Mouse (Mus musculus) brown adipose tissue, adult 24 weeks (tissue): ENCODE measurements around the gene B3galt2. TPM values are rescaled to one million over a fixed set of nuclear protein-coding genes. Genes with fewer than 3 reads are reported as not detected.

ENCODE experiments used
- H3K27ac ChIP-seq: fragments of 200-500 bp; replicated peaks from 2 replicates; pipeline ENCODE4 v1.5.1; 2012; ENCODE audit warnings: low read depth, mild to moderate bottlenecking, low read length
- H3K4me1 ChIP-seq: fragments of 200-500 bp; 2 replicates; pipeline ENCODE4 v1.6.1; 2012; ENCODE audit warnings: low read length, mixed read lengths; ENCODE audit not compliant: control insufficient read depth, insufficient read depth, insufficient read length
- H3K4me3 ChIP-seq: fragments of 200-500 bp; 2 replicates; pipeline ENCODE4 v1.5.1; 2012; ENCODE audit warnings: low read depth, mild to moderate bottlenecking, low read length, moderate library complexity; ENCODE audit not compliant: insufficient read depth
- polyA plus RNA-seq: library from polyadenylated mRNA; stranded (reverse); fragments of >200 nt; gene quantifications from 2 replicates; pipeline ENCODE4 v1.2.4, GENCODE M21; 2012; ENCODE audit not compliant: missing spikeins, insufficient read depth, insufficient read length

Gene B3galt2
- polyA plus RNA-seq: 7.6 and 18.1 TPM in 2 replicates

DNA sequence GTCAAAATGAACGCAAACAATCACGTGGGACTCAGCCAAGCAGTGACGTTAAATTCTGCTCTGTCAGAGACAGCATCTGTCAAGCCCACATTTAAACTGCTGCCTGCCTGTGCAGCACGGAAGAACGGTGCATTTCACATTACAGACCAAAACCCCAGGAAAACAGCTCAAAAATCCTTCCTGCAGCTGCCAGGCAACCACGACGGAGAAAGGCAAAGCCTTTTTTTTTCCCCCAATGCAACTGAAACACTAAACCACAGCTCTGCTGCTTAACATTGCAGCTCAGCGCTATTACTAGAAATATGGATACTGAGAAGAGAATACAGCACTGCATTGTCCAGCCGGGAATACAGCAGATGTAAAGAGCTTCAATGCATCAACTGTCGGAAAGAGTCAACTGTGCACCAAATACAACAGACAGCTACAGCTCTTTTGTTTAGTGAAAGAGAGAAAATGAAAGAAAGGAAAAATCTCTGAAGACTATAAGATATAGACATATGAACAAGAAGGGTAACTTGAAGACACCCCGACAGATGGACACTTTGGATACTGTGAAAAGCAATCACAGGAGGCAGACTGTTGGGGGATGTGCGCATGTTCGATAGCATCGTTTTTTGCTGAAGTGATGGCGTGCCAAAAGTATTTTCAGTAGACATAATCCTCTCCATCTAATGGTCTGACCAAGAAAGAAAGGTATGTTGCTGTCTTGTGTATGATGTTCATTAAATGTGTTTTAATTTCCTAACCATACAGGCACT is at the start of gene B3galt2:
Gene B3galt2, plus strand, starts transcription at position 15 of the 758 bp plus-strand sequence.
- Histone ChIP-seq H3K4me1 (peaks cover under 1% of the 10 kb centered on the region; the same call in 1 of the 2 replicates), H3K27ac (peak within 1 kb of the TSS; percentile 37), H3K4me3 (peak within 1 kb of the TSS; percentile 54)

DNA sequence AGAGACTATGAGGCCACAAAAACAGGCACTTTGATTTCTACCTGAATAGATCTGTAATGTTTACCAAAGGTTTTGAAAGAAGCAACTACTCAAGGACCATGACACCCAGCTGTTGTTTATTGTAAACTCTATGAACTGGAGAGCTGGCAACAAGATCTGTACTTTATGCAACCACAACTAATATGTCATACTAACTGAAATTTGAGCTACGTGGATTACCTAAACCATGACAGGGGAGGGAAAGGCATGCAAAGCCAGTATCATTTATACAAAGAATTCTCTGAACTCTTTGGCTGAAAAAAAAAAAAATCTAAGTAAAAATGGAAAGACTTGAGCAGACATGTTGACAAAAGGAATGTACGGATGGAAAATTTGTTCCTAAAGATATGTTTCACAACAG is 43.6 kb upstream of the B3galt2 start:
- Histone ChIP-seq H3K27ac (no peak overlapping the region), H3K4me3 (no peak overlapping the region), H3K4me1 (no peaks in the 10 kb centered on the region)

DNA sequence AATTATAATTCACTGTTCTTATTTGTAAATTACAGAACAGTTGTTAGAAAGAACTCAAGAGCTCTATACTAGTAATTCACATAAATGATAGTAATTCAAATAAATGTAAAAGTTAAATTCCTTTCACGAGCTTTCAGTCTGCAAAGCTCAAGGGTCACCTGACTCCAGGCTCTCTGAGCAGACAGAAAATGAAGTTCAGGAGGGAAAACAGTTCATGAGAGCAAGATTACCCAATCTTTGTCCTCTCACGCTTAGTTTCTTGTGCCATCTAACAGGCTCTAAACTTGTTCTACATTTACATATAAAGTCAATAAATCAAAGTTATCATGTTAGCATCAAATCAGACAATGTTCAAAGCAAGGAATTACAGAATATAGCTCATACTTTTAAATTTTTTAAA is 31.6 kb upstream of the B3galt2 start:
- Histone ChIP-seq H3K27ac (no peak overlapping the region), H3K4me3 (no peak overlapping the region), H3K4me1 (no peaks in the 10 kb centered on the region)

DNA sequence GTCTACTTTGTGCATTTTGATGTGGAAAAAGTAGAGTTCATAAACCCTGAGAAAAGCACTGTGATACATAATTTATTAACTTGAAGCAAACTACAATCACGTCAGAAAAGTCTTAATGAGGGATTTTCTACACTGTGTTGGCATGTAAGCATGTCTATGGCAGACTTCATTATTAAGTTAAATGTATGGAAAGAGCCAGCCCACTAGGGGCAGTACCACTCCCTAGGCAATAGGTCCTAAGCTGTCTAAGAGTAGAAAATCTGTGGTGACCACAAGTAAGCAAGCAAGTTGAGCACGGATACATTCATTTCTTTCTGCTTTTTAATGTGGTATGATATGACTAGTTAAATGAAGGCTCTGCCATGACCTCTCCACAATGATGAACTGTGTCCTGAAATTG is 27.6 kb upstream of the B3galt2 start:
- Histone ChIP-seq H3K27ac (no peak overlapping the region), H3K4me1 (no peaks in the 10 kb centered on the region), H3K4me3 (no peak overlapping the region)

DNA sequence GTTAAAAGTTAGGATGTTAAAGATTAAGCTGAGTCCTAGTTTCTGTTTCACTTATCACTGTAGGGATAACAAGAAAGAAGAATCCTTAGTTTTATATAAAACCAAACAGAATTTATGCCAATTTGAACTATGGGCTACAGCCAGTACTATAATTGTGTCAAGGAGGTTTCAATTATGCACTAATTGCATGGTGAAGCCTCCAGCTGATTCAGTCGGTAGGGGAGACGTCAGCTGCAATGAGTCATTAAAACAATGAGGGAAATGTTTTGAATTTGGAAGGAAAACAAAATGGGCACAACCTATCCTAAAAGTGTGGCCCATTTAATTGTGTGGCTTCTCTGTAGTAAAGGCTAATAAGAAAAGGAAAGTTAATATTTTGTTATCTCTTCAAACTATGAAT is 20.7 kb upstream of the B3galt2 start:
- no peaks in the 10 kb centered on the region for H3K4me1 ChIP-seq
- H3K4me3 ChIP-seq: no peak overlapping the region
- no peak overlapping the region for H3K27ac ChIP-seq

DNA sequence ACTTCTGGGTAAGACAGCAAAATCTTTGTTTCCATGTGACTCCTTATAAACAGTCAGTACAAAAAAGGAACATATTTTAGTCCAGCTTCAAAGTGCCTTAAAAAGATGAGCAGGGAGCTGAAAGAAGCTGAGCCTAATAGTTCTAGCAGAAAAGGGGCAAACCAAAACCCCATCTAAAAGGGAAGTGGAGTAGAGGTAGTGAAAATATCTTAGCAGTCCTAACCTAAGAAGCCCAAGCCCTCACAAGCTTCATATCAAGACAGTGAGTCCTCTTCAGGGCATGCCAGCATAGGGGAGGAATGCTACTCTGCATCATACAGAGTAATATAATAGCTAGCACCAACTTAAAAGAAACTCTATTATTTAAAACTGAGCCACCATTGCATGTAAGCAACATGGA is 18.5 kb upstream of the B3galt2 start:
- Histone ChIP-seq H3K27ac (no peak overlapping the region), H3K4me1 (no peaks in the 10 kb centered on the region), H3K4me3 (no peak overlapping the region)

DNA sequence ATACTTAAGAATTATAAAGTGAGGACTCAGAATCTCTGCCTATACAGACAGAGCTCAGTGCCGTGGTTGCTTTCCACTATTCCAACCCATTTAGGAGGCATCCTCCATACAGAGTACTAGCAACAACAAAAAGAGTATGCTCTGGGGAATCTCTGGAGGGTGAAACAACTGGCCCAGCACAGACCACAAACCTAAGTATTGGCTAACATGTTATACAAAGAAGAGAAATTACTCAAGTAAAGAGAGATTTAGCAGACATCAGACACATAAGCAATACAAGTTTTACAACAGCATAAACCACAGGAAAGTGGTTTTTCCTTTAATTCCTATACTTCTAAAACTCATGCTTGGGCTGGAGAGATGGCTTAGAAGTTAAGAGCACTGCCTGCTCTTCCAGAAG is 17.8 kb upstream of the B3galt2 start:
- Histone ChIP-seq H3K4me3 (no peak overlapping the region), H3K4me1 (no peaks in the 10 kb centered on the region), H3K27ac (no peak overlapping the region)

DNA sequence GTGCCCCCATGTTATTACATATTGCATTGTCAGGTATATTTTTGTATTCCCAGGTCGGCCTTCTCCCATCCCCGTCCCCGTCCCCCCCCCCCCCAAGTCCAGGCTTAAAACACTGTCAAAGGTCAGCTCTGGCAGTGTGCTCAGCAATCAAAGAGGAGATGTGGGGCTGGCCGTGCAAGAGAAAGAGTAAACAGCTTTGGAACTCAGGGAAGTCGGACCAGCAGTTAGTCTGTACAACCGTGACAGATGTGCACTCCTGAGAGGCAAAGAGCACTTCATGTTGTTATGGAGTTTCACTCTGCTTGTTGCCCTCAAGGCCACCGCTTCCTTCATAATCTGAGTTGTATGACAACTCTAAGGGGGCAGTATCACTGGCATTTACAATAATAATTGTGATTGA is 9.1 kb upstream of the B3galt2 start:
- peak overlapping the region; percentile 90 for H3K27ac ChIP-seq

DNA sequence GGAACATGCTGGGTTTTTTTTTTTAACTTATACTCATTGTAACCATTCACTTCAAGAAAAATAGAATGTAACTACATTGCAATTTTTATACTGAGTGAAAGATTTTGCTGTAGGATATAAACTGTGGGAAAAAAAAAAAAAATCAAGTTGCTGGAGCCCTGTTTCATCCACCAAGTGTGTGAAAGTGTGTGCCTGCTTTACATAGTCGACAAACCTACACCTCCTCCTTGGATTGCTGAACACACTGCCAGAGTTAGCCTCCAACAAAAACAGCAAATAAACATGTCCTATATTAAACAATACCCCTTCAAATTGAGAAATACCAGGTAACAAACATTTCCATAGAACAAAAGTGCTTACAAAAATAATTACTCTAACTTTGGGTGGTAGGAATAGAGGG is 8.1 kb upstream of the B3galt2 start:
- no peaks in the 10 kb centered on the region; the same call in 1 of the 2 replicates for H3K4me1 ChIP-seq
- H3K27ac ChIP-seq: peak overlapping the region; percentile 83
- no peak overlapping the region for H3K4me3 ChIP-seq

More for the DNA sequence above, 9.1 kb upstream of the B3galt2 start:
- H3K4me3 ChIP-seq: no peak overlapping the region
- H3K4me1 ChIP-seq: no peaks in the 10 kb centered on the region; the same call in 1 of the 2 replicates

DNA sequence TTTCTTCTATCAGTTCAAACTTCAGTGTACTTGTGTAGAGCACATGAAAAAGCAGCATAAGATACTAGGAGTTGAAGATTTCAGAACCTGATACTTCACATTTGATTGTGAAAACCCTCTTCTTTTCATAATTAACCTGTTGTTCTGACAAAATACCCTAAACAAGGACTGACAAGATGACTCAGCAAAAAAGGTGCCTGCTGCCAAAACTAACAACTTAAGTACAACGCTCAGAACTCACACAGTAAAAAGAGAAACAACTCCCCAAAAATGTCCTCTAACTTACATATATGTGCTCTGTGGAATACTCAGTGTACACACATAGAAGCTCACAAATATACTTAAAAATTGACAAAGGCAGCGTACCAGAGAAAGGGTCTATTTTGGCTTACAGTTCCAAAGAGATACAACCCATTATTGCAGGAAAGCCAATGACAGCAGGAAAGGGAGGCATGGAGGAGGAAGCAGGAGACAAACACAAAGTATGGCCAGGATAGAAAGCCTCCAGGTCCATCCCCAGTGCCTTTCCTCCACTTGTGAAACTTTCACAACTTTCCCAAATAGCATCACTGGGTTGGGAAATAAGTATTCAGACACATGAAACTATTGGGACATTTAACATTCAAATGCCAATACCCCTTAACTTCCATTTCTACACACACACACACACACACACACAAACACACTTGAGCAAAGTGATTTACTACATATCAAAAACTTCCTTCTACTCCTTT is 7.4 kb upstream of the B3galt2 start:
- Histone ChIP-seq H3K4me1 (no peaks in the 10 kb centered on the region; the same call in 1 of the 2 replicates), H3K4me3 (no peak overlapping the region), H3K27ac (peak overlapping the region; percentile 69)

DNA sequence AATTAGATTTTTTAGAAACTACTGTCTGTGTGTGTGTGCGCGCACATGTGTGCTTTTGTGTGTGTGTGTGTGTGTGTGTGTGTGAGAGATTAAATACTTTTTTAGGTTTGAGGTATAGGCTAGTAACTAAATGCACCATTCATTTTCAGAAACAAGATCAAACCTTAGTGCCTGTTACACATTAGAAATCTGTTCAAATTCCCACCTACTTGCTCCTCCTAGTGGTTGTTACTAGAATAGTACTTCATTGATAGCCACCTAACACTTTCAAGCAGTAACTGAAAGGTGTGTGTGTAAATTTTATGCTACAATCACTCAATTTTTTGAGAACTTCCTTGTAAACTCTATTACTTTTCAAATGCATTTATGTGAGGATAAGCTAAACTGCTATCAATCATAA is 3.8 kb downstream of the B3galt2 start:
- H3K4me1 ChIP-seq: peaks cover 2% of the 10 kb centered on the region; the same call in 1 of the 2 replicates
- no peak overlapping the region for H3K4me3 ChIP-seq
- H3K27ac ChIP-seq: 0 out of 2 replicates have a peak overlapping the region, but pooled peaks have one; percentile 58

DNA sequence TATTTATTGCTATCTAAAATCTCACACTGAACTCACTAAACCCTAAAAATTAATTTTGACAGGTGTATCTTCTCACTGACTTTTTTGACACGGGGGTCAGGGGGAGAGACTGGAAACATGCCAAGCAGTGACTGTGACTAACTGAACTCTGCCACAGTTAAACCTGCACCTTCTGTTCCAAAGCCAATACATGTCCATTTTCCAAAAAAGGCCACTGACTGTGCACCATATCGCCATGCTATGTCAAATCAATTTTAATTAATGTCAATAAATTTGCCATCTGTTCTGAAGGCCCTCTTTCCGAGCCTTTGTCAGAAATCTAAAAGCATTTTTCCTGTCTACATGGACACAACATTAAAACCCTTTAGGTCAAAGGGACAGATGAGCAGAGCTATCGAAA is 4.9 kb downstream of the B3galt2 start:
- H3K4me3 ChIP-seq: no peak overlapping the region
- H3K27ac ChIP-seq: peak overlapping the region; percentile 47

DNA sequence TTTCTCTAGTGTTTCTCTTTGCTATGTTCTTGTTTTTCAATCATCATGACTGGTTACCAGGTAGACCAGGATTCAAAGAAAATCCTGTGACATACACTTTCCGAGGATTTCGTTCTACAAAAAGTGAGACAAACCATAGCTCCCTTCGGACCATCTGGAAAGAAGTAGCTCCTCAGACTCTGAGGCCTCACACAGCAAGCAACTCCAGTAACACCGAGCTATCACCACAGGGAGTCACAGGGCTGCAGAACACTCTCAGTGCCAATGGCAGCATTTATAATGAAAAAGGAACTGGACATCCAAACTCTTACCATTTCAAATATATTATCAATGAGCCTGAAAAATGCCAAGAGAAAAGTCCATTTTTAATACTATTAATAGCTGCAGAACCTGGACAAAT is 5.8 kb downstream of the B3galt2 start:
- H3K4me1 ChIP-seq: peaks cover 2% of the 10 kb centered on the region; the same call in 1 of the 2 replicates
- H3K27ac ChIP-seq: peak overlapping the region; percentile 51
- H3K4me3 ChIP-seq: no peak overlapping the region

More for the DNA sequence above, 4.9 kb downstream of the B3galt2 start:
- peaks cover 2% of the 10 kb centered on the region; the same call in 1 of the 2 replicates for H3K4me1 ChIP-seq

DNA sequence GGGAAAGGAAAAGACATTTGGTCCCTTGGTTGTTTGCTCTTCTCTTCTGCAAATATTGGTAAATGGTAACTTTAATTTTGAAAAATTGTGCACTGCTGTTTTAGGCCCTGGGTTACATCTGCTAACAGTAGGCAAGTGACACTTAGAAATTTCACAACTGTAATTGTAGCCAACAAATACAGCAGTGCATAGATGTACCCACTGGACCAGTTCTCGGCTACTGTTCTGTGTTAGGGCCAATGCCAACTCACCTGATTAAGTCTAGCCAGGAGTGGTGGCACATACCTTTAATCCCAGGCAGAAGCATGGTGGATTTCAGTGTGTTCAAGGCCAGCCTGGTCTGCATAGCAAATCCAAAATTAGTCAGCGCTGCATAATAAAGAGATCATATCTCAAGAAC is 9.9 kb downstream of the B3galt2 start:
- no peak overlapping the region for H3K4me3 ChIP-seq
- H3K27ac ChIP-seq: no peak overlapping the region
- peaks cover 2% of the 10 kb centered on the region; the same call in 1 of the 2 replicates for H3K4me1 ChIP-seq

DNA sequence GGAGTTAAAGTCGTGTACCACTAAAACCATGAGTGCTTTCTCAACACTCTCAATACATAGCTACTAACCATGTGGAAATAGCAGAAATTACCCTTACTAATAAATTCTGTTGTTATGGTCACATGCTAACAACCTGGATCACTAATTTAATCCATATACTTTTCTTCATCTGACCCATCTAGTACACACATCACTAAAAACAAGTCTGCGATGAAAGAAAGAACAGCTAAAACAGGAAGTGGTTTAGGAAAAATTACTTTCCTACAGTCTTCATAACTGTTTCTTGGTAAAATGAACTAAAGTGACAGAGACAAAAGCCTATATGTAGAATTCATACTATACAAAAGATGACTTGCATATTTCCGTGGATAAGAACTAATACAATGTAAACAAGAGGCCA is 13.2 kb downstream of the B3galt2 start:
- H3K4me3 ChIP-seq: no peak overlapping the region
- H3K27ac ChIP-seq: no peak overlapping the region
- no peaks in the 10 kb centered on the region for H3K4me1 ChIP-seq
